8 mouse cellular contexts compared by ENCODE assay signal in genomic region chr3:153719256-153719970, GRCm38 (mm10). TPM values are rescaled to one million over a fixed set of nuclear protein-coding genes. Genes with fewer than 3 reads are reported as not detected.
DNase-seq lines count a peak whose midpoint lies in the region; ATAC-seq lines count a peak whose summit lies in the region.
"Had no signal": no experiment of that assay in that cellular context is flagged by ENCODE, and none has a peak within 500 bp of the region (broad histone marks: within the 10 kb centered on the region; RNA-seq: fewer than 3 reads in every experiment).

No protein-coding gene starts in this region.

- DNase-seq in lung, postnatal 10 days, result no peak
- peak; percentile 19 for DNase-seq in neural tube, embryonic 11.5 days (ENCODE audit: low spot score)
- DNase-seq in urinary bladder, postnatal 4 days (ENCODE audit: low spot score in 2 of 2), result no peak
- DNase-seq in adrenal gland, postnatal 4 days (ENCODE audit: low spot score in 2 of 2), result no peak
- DNase-seq: kidney, postnatal 25 days had no signal

- no peaks in the 10 kb centered on the region for H3K36me3 ChIP-seq in lung, embryonic 15.5 days
- no peaks in the 10 kb centered on the region for H3K36me3 ChIP-seq in embryonic facial prominence, embryonic 12.5 days
- no peaks in the 10 kb centered on the region for H3K36me3 ChIP-seq in neural tube, embryonic 11.5 days (ENCODE audit: control insufficient read depth, insufficient read depth, low read length)

- H3K27me3 ChIP-seq in lung, embryonic 15.5 days, result no peaks in the 10 kb centered on the region
- H3K27me3 ChIP-seq in embryonic facial prominence, embryonic 12.5 days, result no peaks in the 10 kb centered on the region
- no peaks in the 10 kb centered on the region for H3K27me3 ChIP-seq in neural tube, embryonic 11.5 days (ENCODE audit: control insufficient read depth, insufficient read depth, low read length)

- no peak overlapping the region for H3K4me2 ChIP-seq in lung, embryonic 15.5 days
- peak overlapping the region; percentile 7 for H3K4me2 ChIP-seq in embryonic facial prominence, embryonic 12.5 days (replicated peaks)
- H3K4me2 ChIP-seq in neural tube, embryonic 11.5 days (ENCODE audit: low read depth), result no peak overlapping the region

- no peak overlapping the region for H3K9ac ChIP-seq in lung, embryonic 15.5 days
- peak overlapping the region; percentile 30; the same call in 1 of the 2 replicates for H3K9ac ChIP-seq in embryonic facial prominence, embryonic 12.5 days
- no peak overlapping the region for H3K9ac ChIP-seq in neural tube, embryonic 11.5 days (ENCODE audit: low read length)

- H3K27ac ChIP-seq in lung, embryonic 15.5 days, result peak overlapping the region; percentile 58
- H3K27ac ChIP-seq in embryonic facial prominence, embryonic 12.5 days, result peak overlapping the region; percentile 69
- peak overlapping the region; percentile 40; the same call in 1 of the 2 replicates for H3K27ac ChIP-seq in neural tube, embryonic 11.5 days (ENCODE audit: low read depth, low read length)

- peaks cover 51% of the 10 kb centered on the region for H3K4me1 ChIP-seq in lung, embryonic 15.5 days
- H3K4me1 ChIP-seq in embryonic facial prominence, embryonic 12.5 days, result peaks cover 81% of the 10 kb centered on the region
- H3K4me1 ChIP-seq in neural tube, embryonic 11.5 days (ENCODE audit: control insufficient read depth, insufficient read depth, low read length), result peaks cover 6% of the 10 kb centered on the region; the same call in 1 of the 2 replicates

- peak; percentile 48; the same call in 1 of the 2 replicates for ATAC-seq in lung, embryonic 15.5 days (ENCODE audit: borderline replicate concordance, extremely low read depth, low FRiP score, low TSS enrichment)
- ATAC-seq in embryonic facial prominence, embryonic 12.5 days (ENCODE audit: insufficient number of reproducible peaks, insufficient read depth, low FRiP score, low TSS enrichment), result peak; percentile 48; the same call in 1 of the 2 replicates
- peak; percentile 42 for ATAC-seq in inflammation-experienced regulatory T-cells, adult 6 months
- ATAC-seq in neural tube, embryonic 11.5 days (ENCODE audit: insufficient read depth, low FRiP score, low TSS enrichment), result no peak

- WGBS in lung, embryonic 15.5 days, result 51% methylated on average over 9 of the region's 9 CpGs
- WGBS in embryonic facial prominence, embryonic 12.5 days, result 42% methylated on average over 9 of the region's 9 CpGs
- WGBS in neural tube, embryonic 11.5 days, result 70% methylated on average over 9 of the region's 9 CpGs

- H3K9me3 ChIP-seq in lung, embryonic 15.5 days, result no peaks in the 10 kb centered on the region
- H3K9me3 ChIP-seq in embryonic facial prominence, embryonic 12.5 days, result no peaks in the 10 kb centered on the region
- H3K9me3 ChIP-seq in neural tube, embryonic 11.5 days (ENCODE audit: control insufficient read depth, low read length), result no peaks in the 10 kb centered on the region

- H3K4me3 ChIP-seq in lung, embryonic 15.5 days, result no peak overlapping the region
- no peak overlapping the region for H3K4me3 ChIP-seq in embryonic facial prominence, embryonic 12.5 days
- no peak overlapping the region for H3K4me3 ChIP-seq in neural tube, embryonic 11.5 days (ENCODE audit: low read depth, low read length)

RNA-seq across cellular contexts. Expression of gene St6galnac3, which starts 5.6 kb away (rescaled TPM):
- polyA plus RNA-seq in lung, embryonic 15.5 days (2015; fragmentation: Nextera tagmentation; extraction: Ambion mirVana), result 29.3 and 31.9 TPM in 2 replicates
- 64.6 and 70.2 TPM in 2 replicates for polyA plus RNA-seq in embryonic facial prominence, embryonic 12.5 days (2016; fragmentation: Nextera tagmentation; extraction: Ambion mirVana)
- 10 to 100 TPM; 39.4 to 85.0 (median 71.2) TPM for polyA plus RNA-seq in inflammation-experienced regulatory T-cells, adult 6 months (2017; shearing (Covaris generic))
- polyA plus RNA-seq in neural tube, embryonic 11.5 days (2014; fragmentation: Nextera tagmentation; extraction: Ambion mirVana), result 41.4 and 48.0 TPM in 2 replicates
- total RNA-seq in adrenal gland, postnatal 4 days (2021), result 10 to 100 TPM; 22.0 to 25.9 TPM
